Mouse (Mus musculus): ENCODE data around the gene Gm17027.
"Not testable (repeated sequence)": the region's sequence is repeated elsewhere in the genome, so short reads cannot be mapped to it uniquely, and the experiment has no call there.

DNA sequence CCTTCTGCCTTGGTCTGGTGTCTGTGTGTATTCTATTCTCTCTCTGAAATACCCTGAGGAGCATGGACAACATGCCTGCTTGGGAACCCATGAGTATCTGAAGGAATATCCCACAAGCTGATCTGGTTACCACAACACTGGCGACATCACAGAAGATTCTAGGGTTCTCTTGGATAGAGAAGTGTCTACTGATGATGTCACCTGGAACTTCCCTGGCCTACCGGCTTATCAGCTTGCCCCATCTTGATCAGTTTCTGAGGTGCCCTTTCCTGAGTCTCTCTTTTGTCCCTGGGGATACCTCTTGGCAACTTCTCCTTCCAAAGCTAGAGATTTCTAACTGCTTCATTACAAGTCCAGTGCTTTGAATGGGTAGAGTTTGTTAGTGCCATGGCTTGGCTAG, at the start of gene Gm17027:
- not testable (repeated sequence) for TF ChIP-seq POLR2A (IDR thresholded peaks at IDR 0.05; ENCODE audit: low read depth, low read length); CTCF (conservative IDR thresholded peaks at IDR 0.05; ENCODE audit: insufficient read depth, insufficient read length, low read depth, low read length)
